Mouse (Mus musculus): ENCODE measurements around the gene Clasrp. TPM values are rescaled to one million over a fixed set of nuclear protein-coding genes. Genes with fewer than 3 reads are reported as not detected.

Gene Clasrp
- polyA plus RNA-seq (2012; rRNA removed) = 169 and 179 TPM in 2 replicates

GRCm38 (mm10) chr7:19603849-19604605, at the start of gene Clasrp:
Clasrp (minus strand) TSS chr7:19604486.

GRCm38 (mm10) chr7:19629361-19629734, 25.1 kb upstream of the Clasrp start, which contains the start of gene Relb:
Relb (minus strand) TSS chr7:19629438.

GRCm38 (mm10) chr7:19577141-19577852, 27.0 kb downstream of the Clasrp start, which contains the start of the genes Zfp296 and Gemin7:
Zfp296 (plus strand) TSS chr7:19577287.
Gemin7 (minus strand) TSS chr7:19577595.

DNA sequence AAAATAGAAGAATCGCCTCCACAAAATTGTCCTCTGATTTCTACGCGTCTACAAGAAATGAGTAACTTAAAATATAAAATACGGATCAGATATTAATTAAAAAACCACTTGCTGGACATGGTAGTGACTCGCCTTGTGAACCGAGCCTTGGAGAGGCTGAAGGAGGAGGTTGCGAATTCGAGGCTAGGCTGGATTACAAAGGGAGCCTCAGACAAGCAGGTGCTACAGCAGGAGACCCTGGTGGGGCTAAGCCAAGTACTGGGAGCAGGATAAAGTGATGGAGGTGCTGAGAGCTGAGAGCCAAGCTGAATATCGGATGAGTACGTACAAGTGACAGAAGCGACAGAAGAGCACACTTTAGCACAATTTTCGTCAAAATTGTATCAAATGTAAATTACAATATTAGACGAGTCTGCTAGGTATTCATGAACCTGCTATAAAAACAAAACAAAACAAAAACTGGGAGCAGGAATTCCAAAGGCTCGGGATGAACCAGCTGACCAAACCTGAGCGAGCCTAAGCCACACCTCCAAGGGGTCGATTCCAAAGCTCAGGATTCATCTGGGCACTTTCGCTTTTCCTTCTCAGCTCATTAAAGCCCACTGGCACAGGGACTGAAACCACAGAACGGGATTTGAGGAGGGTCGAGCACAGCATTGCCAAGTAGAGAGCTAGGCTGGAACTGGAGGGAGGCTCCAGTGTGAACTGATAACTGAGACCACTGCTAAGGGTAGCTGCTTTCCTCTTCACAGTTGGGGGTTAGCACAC, 41.5 kb downstream of the Clasrp start, which contains the start of gene Ppp1r37:
Gene Ppp1r37, minus strand, starts transcription at position 434 of the 768 bp plus-strand sequence.

Other genes with a start within 250 kb of the Clasrp start
- gene Cd3eap, start 245.0 kb downstream of the Clasrp start, polyA plus RNA-seq (2012; rRNA removed) = 14.1 and 14.5 TPM in 2 replicates
- gene Ppp1r13l, start 244.7 kb downstream of the Clasrp start, polyA plus RNA-seq (2012; rRNA removed) = 6.6 and 9.4 TPM in 2 replicates
- 75.9 and 76.5 TPM in 2 replicates for gene Ercc2, start 222.5 kb downstream of the Clasrp start, polyA plus RNA-seq (2012; rRNA removed)
- gene Klc3, start 200.4 kb downstream of the Clasrp start, polyA plus RNA-seq (2012; rRNA removed) = 1.4 and 2.5 TPM in 2 replicates
- 0.10 and 25.4 TPM in 2 replicates for gene Ckm, start 199.7 kb downstream of the Clasrp start, polyA plus RNA-seq (2012; rRNA removed)
- gene Mark4, start 145.7 kb downstream of the Clasrp start, polyA plus RNA-seq (2012; rRNA removed) = 51.1 and 55.1 TPM in 2 replicates
- gene Exoc3l2, start 141.2 kb downstream of the Clasrp start, polyA plus RNA-seq (2012; rRNA removed) = 0.85 and 1.6 TPM in 2 replicates
- 9.1 and 10.5 TPM in 2 replicates for gene Bloc1s3, start 96.1 kb downstream of the Clasrp start, polyA plus RNA-seq (2012; rRNA removed)
- gene Trappc6a, start 96.1 kb downstream of the Clasrp start, polyA plus RNA-seq (2012; rRNA removed) = 34.1 and 35.1 TPM in 2 replicates
- 0.33 and 0.34 TPM in 2 replicates for gene Nkpd1, start 86.6 kb downstream of the Clasrp start, polyA plus RNA-seq (2012; rRNA removed)
- 96.0 and 96.5 TPM in 2 replicates for gene Ppp1r37, start 41.4 kb downstream of the Clasrp start, polyA plus RNA-seq (2012; rRNA removed)
- gene Zfp296, start 27.2 kb downstream of the Clasrp start, polyA plus RNA-seq (2012; rRNA removed) = 0.96 and 1.3 TPM in 2 replicates
- 63.7 and 64.1 TPM in 2 replicates for gene Gemin7, start 26.9 kb downstream of the Clasrp start, polyA plus RNA-seq (2012; rRNA removed)
- gene Relb, start 25.0 kb upstream of the Clasrp start, polyA plus RNA-seq (2012; rRNA removed) = 4.5 and 8.3 TPM in 2 replicates
- 81.5 and 83.9 TPM in 2 replicates for gene Clptm1, start 60.5 kb upstream of the Clasrp start, polyA plus RNA-seq (2012; rRNA removed)
- gene Apoc2, start 73.5 kb upstream of the Clasrp start, polyA plus RNA-seq (2012; rRNA removed) = 0.18 and 0.39 TPM in 2 replicates
- not detected in 2 replicates for gene Gm44805, start 76.9 kb upstream of the Clasrp start, polyA plus RNA-seq (2012; rRNA removed)
- not detected in 2 replicates for gene Apoc4, start 77.0 kb upstream of the Clasrp start, polyA plus RNA-seq (2012; rRNA removed)
- gene Apoc1, start 88.2 kb upstream of the Clasrp start, polyA plus RNA-seq (2012; rRNA removed) = 1.4 and 1.9 TPM in 2 replicates
- 310 and 317 TPM in 2 replicates for gene Apoe, start 94.7 kb upstream of the Clasrp start, polyA plus RNA-seq (2012; rRNA removed)
- 100.0 and 101 TPM in 2 replicates for gene Tomm40, start 111.0 kb upstream of the Clasrp start, polyA plus RNA-seq (2012; rRNA removed)
- 36.1 and 40.6 TPM in 2 replicates for gene Nectin2, start 146.0 kb upstream of the Clasrp start, polyA plus RNA-seq (2012; rRNA removed)
- 9.6 and 26.2 TPM in 2 replicates for gene Bcam, start 166.5 kb upstream of the Clasrp start, polyA plus RNA-seq (2012; rRNA removed)
- gene Cblc, start 192.3 kb upstream of the Clasrp start, polyA plus RNA-seq (2012; rRNA removed) = 0.16 and 0.75 TPM in 2 replicates
- gene Bcl3, start 218.3 kb upstream of the Clasrp start, polyA plus RNA-seq (2012; rRNA removed) = 0.91 and 2.3 TPM in 2 replicates
- 10.0 and 11.8 TPM in 2 replicates for gene Gm19345, start 247.5 kb upstream of the Clasrp start, polyA plus RNA-seq (2012; rRNA removed)

Measured in central nervous system, embryonic 14 days (tissue).